Mouse (Mus musculus) 3134 (cell line): ENCODE measurements around the gene Atrnl1.

Source experiments
- DNase-seq: peaks from one replicate; pipeline ENCODE4 v3.0.0-alpha.2; 2011; ENCODE audit warnings: low spot score; ENCODE audit not compliant: insufficient read length; ENCODE audit errors: extremely low read depth

The Atrnl1 gene

DNA sequence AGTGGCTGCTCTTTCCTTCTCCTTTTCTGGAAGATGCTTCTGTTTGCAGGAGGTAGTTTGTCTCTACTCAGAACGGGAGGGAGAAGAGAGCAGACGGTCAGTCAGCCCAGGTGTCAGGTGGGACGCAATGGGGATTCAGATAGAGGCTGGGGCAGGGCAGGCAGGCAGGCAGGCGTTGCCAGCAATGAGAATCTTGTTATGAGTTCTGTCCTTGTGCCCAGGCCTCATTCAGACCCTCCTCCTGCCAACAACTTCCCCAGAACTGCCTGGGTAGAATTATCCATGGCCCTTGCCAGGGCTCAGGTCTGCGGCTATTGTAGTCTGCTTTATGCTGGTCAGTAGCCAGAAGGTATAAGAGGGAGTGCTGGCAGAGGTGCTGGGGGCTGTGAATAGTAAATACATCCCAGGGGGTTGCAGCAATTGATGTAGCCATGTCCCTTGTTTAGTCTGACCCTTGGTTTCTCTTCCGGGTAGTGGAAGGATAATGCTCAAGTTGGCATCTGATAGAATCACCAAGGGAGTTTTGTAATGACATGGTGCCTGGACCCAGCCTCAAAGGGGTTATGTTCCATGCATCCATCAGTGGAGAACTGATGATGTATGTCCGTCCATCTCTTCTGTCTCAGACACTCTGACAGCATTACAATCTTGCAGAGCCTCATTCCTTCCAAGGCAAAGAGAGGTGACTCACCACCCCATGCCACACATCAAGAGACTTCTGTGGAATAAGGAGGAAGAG lies 554.2 kb downstream of the Atrnl1 start:
- DNase-seq, result peak; percentile 20

DNA sequence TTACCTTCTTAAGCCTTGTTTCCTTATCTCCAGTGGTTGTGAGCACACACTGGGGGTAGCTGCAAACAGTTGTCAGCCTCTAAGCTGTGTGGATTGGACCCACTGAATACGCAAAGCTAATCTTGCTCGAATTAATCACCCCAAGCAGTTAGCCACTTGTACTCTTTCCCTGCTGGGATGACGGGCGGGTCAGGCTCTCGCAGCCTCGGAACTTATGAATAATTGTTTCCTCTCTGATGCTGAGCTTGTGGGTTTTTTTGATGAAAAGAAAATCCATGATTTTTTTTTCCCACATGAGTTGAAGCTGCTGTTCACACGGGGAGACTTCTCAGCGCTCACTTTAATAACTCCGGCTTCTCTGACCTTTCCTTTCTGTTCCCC lies 554.8 kb downstream of the Atrnl1 start:
- peak; percentile 20 for DNase-seq

- DNase-seq, result no peak
These were observed 555.3 kb downstream of the Atrnl1 start for GRCm38 (mm10) chr19:58166147-58166546.

DNA sequence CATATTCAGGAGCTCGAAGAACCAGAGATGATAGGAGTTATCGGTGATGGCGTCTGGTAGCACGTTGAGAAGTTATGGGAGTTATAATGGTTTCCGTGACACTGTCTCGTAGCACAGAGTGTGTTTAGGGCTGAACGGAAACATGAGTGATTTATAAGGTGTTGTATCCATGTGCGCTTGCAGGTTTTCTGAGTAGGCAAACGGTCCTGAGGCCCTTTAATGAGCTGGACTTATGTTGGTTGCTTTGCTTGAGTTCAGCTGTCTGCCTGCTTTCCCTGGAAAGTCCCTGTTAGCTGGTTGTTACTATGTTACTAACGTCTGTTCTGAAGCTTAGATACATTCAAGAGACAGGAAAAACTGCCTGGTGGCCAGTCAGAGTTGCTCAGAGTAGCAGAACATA lies 567.6 kb downstream of the Atrnl1 start:
- DNase-seq, result no peak

GRCm38 (mm10) chr19:58180773-58181172 lies 569.9 kb downstream of the Atrnl1 start:
- DNase-seq, result no peak
